9 mouse cellular contexts compared by ENCODE assay signal in the genomic region with DNA sequence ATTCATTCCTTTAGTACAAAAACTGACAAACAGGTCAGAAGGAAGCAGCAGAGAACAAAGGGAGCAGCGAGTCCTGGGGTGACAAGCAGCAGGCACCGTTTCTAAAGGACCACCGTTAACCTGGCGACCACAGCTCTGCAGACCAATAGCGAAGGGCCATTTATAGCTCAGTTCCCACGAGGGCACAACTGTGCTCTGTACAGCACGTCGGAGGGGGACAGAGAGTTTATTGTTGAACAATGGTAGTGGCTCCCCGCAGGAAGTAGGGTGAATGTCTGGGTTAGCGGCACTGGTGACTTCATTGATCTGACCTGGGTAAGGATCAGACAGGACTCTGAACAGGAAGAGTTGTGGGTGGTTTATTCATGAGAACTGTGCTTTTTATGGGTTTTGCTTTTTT.
A peak's percentile ranks its signal among the peaks of the same experiment; 100 is the strongest.
DNase-seq lines count a peak whose midpoint lies in the region; ATAC-seq lines count a peak whose summit lies in the region.
"Had no signal": no experiment of that assay in that cellular context is flagged by ENCODE, and none has a peak within 500 bp of the region (broad histone marks: within the 10 kb centered on the region; RNA-seq: fewer than 3 reads in every experiment).

No protein-coding gene starts in this region.

- peaks cover 21% of the 10 kb centered on the region for H3K4me1 ChIP-seq in liver, embryonic 13.5 days (replicated peaks)
- peaks cover 40% of the 10 kb centered on the region for H3K4me1 ChIP-seq in hindbrain, embryonic 10.5 days (replicated peaks)
- peaks cover 23% of the 10 kb centered on the region for H3K4me1 ChIP-seq in midbrain, embryonic 16.5 days (ENCODE audit: control insufficient read depth, insufficient read depth, low read length)

- H3K4me2 ChIP-seq in liver, embryonic 13.5 days = 0 out of 2 replicates have a peak overlapping the region, but pooled peaks have one; percentile 14
- H3K4me2 ChIP-seq in midbrain, embryonic 16.5 days (ENCODE audit: low read length) = peak overlapping the region; percentile 22; the same call in 1 of the 2 replicates

- H3K27me3 ChIP-seq in liver, embryonic 13.5 days = no peaks in the 10 kb centered on the region
- H3K27me3 ChIP-seq in hindbrain, embryonic 10.5 days (ENCODE audit: insufficient read depth, poor library complexity, severe bottlenecking) = no peaks in the 10 kb centered on the region
- H3K27me3 ChIP-seq in midbrain, embryonic 16.5 days (ENCODE audit: control insufficient read depth, insufficient read depth, low read depth, low read length) = no peaks in the 10 kb centered on the region

- H3K9ac ChIP-seq in liver, embryonic 13.5 days = no peak overlapping the region
- H3K9ac ChIP-seq in midbrain, embryonic 16.5 days (ENCODE audit: low read depth, low read length) = 0 out of 2 replicates have a peak overlapping the region, but pooled peaks have one; percentile 14

- H3K4me3 ChIP-seq in liver, embryonic 13.5 days (replicated peaks) = no peak overlapping the region
- 0 out of 2 replicates have a peak overlapping the region, but pooled peaks have one; percentile 12 for H3K4me3 ChIP-seq in hindbrain, embryonic 10.5 days
- no peak overlapping the region for H3K4me3 ChIP-seq in midbrain, embryonic 16.5 days (ENCODE audit: low read depth, low read length)
- H3K4me3 ChIP-seq: erythroblast, embryonic 14.5 days had no signal

- 32% methylated on average over 10 of the region's 10 CpGs for WGBS in liver, embryonic 13.5 days (ENCODE audit: insufficient replicate concordance)
- WGBS in hindbrain, embryonic 10.5 days = 9% methylated on average over 10 of the region's 10 CpGs
- WGBS in midbrain, embryonic 16.5 days = 5% methylated on average over 10 of the region's 10 CpGs

- no peaks in the 10 kb centered on the region for H3K9me3 ChIP-seq in liver, embryonic 13.5 days (replicated peaks)
- no peaks in the 10 kb centered on the region for H3K9me3 ChIP-seq in hindbrain, embryonic 10.5 days
- no peaks in the 10 kb centered on the region for H3K9me3 ChIP-seq in midbrain, embryonic 16.5 days (replicated peaks; ENCODE audit: control insufficient read depth, low read length, poor library complexity, severe bottlenecking)

- H3K27ac ChIP-seq in liver, embryonic 13.5 days = no peak overlapping the region
- peak overlapping the region; percentile 76 for H3K27ac ChIP-seq in hindbrain, embryonic 10.5 days
- H3K27ac ChIP-seq in midbrain, embryonic 16.5 days (ENCODE audit: low read length) = peak overlapping the region; percentile 47

- no peak for ATAC-seq in liver, embryonic 13.5 days (ENCODE audit: low read depth)
- peak; percentile 50; the same call in 1 of the 2 replicates for ATAC-seq in midbrain, embryonic 16.5 days
- ATAC-seq in erythroid progenitor cell, adult 5-6 weeks (replicated peaks; ENCODE audit: low FRiP score, poor library complexity, severe bottlenecking) = no peak

- H3K36me3 ChIP-seq in liver, embryonic 13.5 days = no peaks in the 10 kb centered on the region
- H3K36me3 ChIP-seq in hindbrain, embryonic 10.5 days = no peaks in the 10 kb centered on the region
- no peaks in the 10 kb centered on the region for H3K36me3 ChIP-seq in midbrain, embryonic 16.5 days (ENCODE audit: control insufficient read depth, insufficient read depth, low read length)

- no peak for DNase-seq in liver, embryonic 13.5 days
- no peak for DNase-seq in liver
- DNase-seq in embryo, embryonic 10.5 days (ENCODE audit: low spot score) = peak; percentile 79
- DNase-seq in hindbrain, embryonic 10.5 days (ENCODE audit: low spot score) = peak; percentile 72
- no peak for DNase-seq in cerebellum, adult 11 months
- DNase-seq in left cerebral cortex, adult 9 months (ENCODE audit: low spot score in 2 of 2) = no peak

Comparison
In these comparisons a context has a peak if more than half of its experiments do, and no peak if none do; other contexts are left out.
1. DNase-seq: peak in embryo, embryonic 10.5 days (single experiment) and hindbrain, embryonic 10.5 days (single experiment); none in liver, embryonic 13.5 days (single experiment), liver (single experiment), cerebellum, adult 11 months (single experiment) and left cerebral cortex, adult 9 months (0 of 2).